Mouse (Mus musculus): ENCODE measurements around the gene Tom1. TPM values are rescaled to one million over a fixed set of nuclear protein-coding genes. Genes with fewer than 3 reads are reported as not detected.

Gene Tom1
- polyA plus RNA-seq, 1 experiment from 2014 or later: 41.3 TPM

Other genes starting within 250 kb of the Tom1 start
- gene Isx, start 160.5 kb upstream of the Tom1 start, polyA plus RNA-seq (2015; fragmentation: Nextera tagmentation; extraction: Ambion mirVana): 0.13 TPM in 1 of 2 replicates, not detected in the other
- 18.2 and 18.3 TPM in 2 replicates for gene Hmgxb4, start 40.3 kb upstream of the Tom1 start, polyA plus RNA-seq (2015; fragmentation: Nextera tagmentation; extraction: Ambion mirVana)
- gene Hmox1, start 59.9 kb downstream of the Tom1 start, polyA plus RNA-seq (2015; fragmentation: Nextera tagmentation; extraction: Ambion mirVana): 16.3 and 23.6 TPM in 2 replicates
- gene Mcm5, start 75.9 kb downstream of the Tom1 start, polyA plus RNA-seq (2015; fragmentation: Nextera tagmentation; extraction: Ambion mirVana): 56.2 and 92.8 TPM in 2 replicates
- 0.62 and 0.91 TPM in 2 replicates for gene Rasd2, start 180.2 kb downstream of the Tom1 start, polyA plus RNA-seq (2015; fragmentation: Nextera tagmentation; extraction: Ambion mirVana)